Comparison of ENCODE assay signal across 15 mouse cellular contexts in the genomic region with DNA sequence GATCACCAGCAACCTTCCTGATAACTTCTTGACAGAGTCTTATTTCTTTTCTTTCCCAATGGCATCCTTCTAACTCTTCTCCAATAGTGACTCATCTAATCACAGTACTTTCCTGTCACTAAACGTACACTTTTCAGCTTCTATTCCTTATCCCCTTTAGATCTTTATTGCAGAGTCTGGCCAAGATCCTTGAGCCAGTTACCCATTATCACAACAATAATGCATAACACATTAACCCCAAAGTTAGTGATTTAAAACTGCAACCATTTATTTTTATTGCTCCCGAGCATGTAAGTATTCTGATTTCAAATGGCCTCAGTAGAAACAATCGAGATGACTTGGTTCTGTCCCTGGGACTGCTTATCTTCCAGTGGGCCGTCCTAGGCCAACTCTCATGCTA.
"Had no signal": no experiment of that assay in that cellular context is flagged by ENCODE, and none has a peak within 500 bp of the region (broad histone marks: within the 10 kb centered on the region; RNA-seq: fewer than 3 reads in every experiment).

No protein-coding gene starts in this region.

- ATAC-seq: midbrain, embryonic 16.5 days had no signal

- H3K4me3 ChIP-seq: midbrain, embryonic 10.5 days; midbrain, embryonic 12.5 days; neural tube, embryonic 12.5 days; stomach, embryonic 15.5 days had no signal

- H3K36me3 ChIP-seq: midbrain, embryonic 10.5 days; midbrain, embryonic 12.5 days; neural tube, embryonic 12.5 days; stomach, embryonic 15.5 days had no signal

- H3K27ac ChIP-seq: midbrain, embryonic 10.5 days; midbrain, embryonic 12.5 days; neural tube, embryonic 12.5 days; stomach, embryonic 15.5 days; stomach, postnatal 0 days had no signal

- H3K4me2 ChIP-seq: lung, embryonic 14.5 days; midbrain, embryonic 12.5 days; neural tube, embryonic 12.5 days; stomach, embryonic 15.5 days had no signal

- H3K9me3 ChIP-seq: midbrain, embryonic 10.5 days; midbrain, embryonic 12.5 days; neural tube, embryonic 12.5 days; stomach, embryonic 15.5 days had no signal

- DNase-seq: lung, adult 18-20 months; lung, embryonic 14.5 days; lung, postnatal 10 days; lung, postnatal 4 days; midbrain, embryonic 14.5 days; right cerebral cortex, postnatal 14 days; thymus, adult 2 months; thymus, postnatal 25 days; thymus, postnatal 4 days had no signal

- H3K9ac ChIP-seq: lung, embryonic 14.5 days; midbrain, embryonic 12.5 days; neural tube, embryonic 12.5 days; stomach, embryonic 15.5 days had no signal

- H3K4me1 ChIP-seq: midbrain, embryonic 12.5 days; stomach, embryonic 15.5 days had no signal

- H3K27me3 ChIP-seq: midbrain, embryonic 12.5 days; neural tube, embryonic 12.5 days; stomach, embryonic 15.5 days had no signal
